9 mouse cellular contexts compared by ENCODE assay signal in the genomic region with DNA sequence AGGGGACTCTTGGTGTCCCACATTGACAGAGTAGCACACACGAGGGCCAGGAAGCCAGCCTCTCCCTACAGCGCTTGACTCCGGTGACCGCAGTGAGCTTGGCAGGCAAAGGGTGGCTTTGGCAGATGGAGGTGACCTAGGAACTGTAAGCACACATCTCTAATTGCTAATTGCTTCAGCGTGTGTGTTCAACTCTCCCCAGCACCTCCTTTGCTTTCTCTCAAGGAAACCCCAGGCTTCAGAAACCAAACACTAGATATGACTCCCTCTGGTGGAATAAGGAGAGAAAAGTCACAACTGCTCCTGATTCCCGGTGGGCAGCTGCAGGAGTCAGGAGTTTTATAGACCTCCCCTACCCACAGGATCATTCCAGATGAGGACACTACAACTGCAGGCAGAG.
DNase-seq lines count a peak whose midpoint lies in the region; ATAC-seq and TF ChIP-seq lines count a peak whose summit lies in the region.
"Had no signal": no experiment of that assay in that cellular context is flagged by ENCODE, and none has a peak within 500 bp of the region (broad histone marks: within the 10 kb centered on the region; RNA-seq: fewer than 3 reads in every experiment).

No protein-coding gene starts in this region.

- no peak overlapping the region for H3K27ac ChIP-seq in hindbrain, embryonic 13.5 days
- no peak overlapping the region for H3K27ac ChIP-seq in hindbrain, embryonic 12.5 days
- H3K27ac ChIP-seq in embryonic facial prominence, embryonic 14.5 days (replicated peaks; ENCODE audit: low read depth, low read length), result no peak overlapping the region
- no peak overlapping the region for H3K27ac ChIP-seq in kidney, adult 2 months (ENCODE audit: insufficient read depth, low read depth, low read length)
- H3K27ac ChIP-seq: stomach, embryonic 15.5 days had no signal

- peaks cover 25% of the 10 kb centered on the region for H3K4me1 ChIP-seq in hindbrain, embryonic 13.5 days (replicated peaks)
- H3K4me1 ChIP-seq in hindbrain, embryonic 12.5 days, result peaks cover 27% of the 10 kb centered on the region
- H3K4me1 ChIP-seq in embryonic facial prominence, embryonic 14.5 days (ENCODE audit: control insufficient read depth, insufficient read depth, low read length), result 0 out of 2 replicates have a peak, but pooled peaks cover 5% of the 10 kb centered on the region
- no peaks in the 10 kb centered on the region for H3K4me1 ChIP-seq in kidney, adult 2 months (ENCODE audit: control insufficient read depth, insufficient read depth, low read length)
- H3K4me1 ChIP-seq: stomach, embryonic 15.5 days had no signal

- H3K27me3 ChIP-seq in hindbrain, embryonic 13.5 days, result no peaks in the 10 kb centered on the region
- no peaks in the 10 kb centered on the region for H3K27me3 ChIP-seq in hindbrain, embryonic 12.5 days
- H3K27me3 ChIP-seq in embryonic facial prominence, embryonic 14.5 days (replicated peaks; ENCODE audit: control insufficient read depth, insufficient read depth, low read length), result no peaks in the 10 kb centered on the region
- no peaks in the 10 kb centered on the region for H3K27me3 ChIP-seq in kidney, adult 2 months (replicated peaks; ENCODE audit: control insufficient read depth, insufficient read depth, low read length)
- H3K27me3 ChIP-seq: stomach, embryonic 15.5 days had no signal

- H3K4me2 ChIP-seq in hindbrain, embryonic 13.5 days, result no peak overlapping the region
- H3K4me2 ChIP-seq in hindbrain, embryonic 12.5 days (replicated peaks), result no peak overlapping the region
- no peak overlapping the region for H3K4me2 ChIP-seq in embryonic facial prominence, embryonic 14.5 days (ENCODE audit: low read depth, low read length)
- H3K4me2 ChIP-seq: stomach, embryonic 15.5 days had no signal

- TF ChIP-seq POLR2A in kidney, adult 2 months (IDR thresholded peaks at IDR 0.05; ENCODE audit: low read depth, low read length), result no peak

- peaks cover 5% of the 10 kb centered on the region; the same call in 1 of the 2 replicates for H3K9me3 ChIP-seq in hindbrain, embryonic 13.5 days
- H3K9me3 ChIP-seq in hindbrain, embryonic 12.5 days (replicated peaks), result no peaks in the 10 kb centered on the region
- H3K9me3 ChIP-seq in embryonic facial prominence, embryonic 14.5 days (ENCODE audit: control insufficient read depth, low read length), result peaks cover 7% of the 10 kb centered on the region; the same call in 1 of the 2 replicates
- H3K9me3 ChIP-seq: stomach, embryonic 15.5 days had no signal

- peak; percentile 37 for DNase-seq in cerebellum, adult 11-12 months
- no peak for DNase-seq in cerebellum, postnatal 4 days (ENCODE audit: low spot score in 2 of 2)
- peak; percentile 12 for DNase-seq in MN1 (ENCODE audit: low spot score)
- peak; percentile 69 for DNase-seq in embryonic facial prominence, embryonic 14.5 days (ENCODE audit: low spot score)
- DNase-seq in kidney, adult 2 months, result no peak

- H3K36me3 ChIP-seq in hindbrain, embryonic 13.5 days, result no peaks in the 10 kb centered on the region
- no peaks in the 10 kb centered on the region for H3K36me3 ChIP-seq in hindbrain, embryonic 12.5 days
- no peaks in the 10 kb centered on the region for H3K36me3 ChIP-seq in embryonic facial prominence, embryonic 14.5 days (ENCODE audit: control insufficient read depth, insufficient read depth, low read length)
- H3K36me3 ChIP-seq in kidney, adult 2 months (ENCODE audit: control insufficient read depth, insufficient read depth, low read length), result no peaks in the 10 kb centered on the region
- H3K36me3 ChIP-seq: stomach, embryonic 15.5 days had no signal

- H3K4me3 ChIP-seq in hindbrain, embryonic 13.5 days, result no peak overlapping the region
- H3K4me3 ChIP-seq in hindbrain, embryonic 12.5 days, result no peak overlapping the region
- no peak overlapping the region for H3K4me3 ChIP-seq in embryonic facial prominence, embryonic 14.5 days (ENCODE audit: low read depth, low read length)
- H3K4me3 ChIP-seq in kidney, adult 2 months (ENCODE audit: insufficient read depth, low read depth, low read length), result no peak overlapping the region
- H3K4me3 ChIP-seq: stomach, embryonic 15.5 days had no signal

- no peak overlapping the region for H3K9ac ChIP-seq in hindbrain, embryonic 13.5 days
- no peak overlapping the region for H3K9ac ChIP-seq in hindbrain, embryonic 12.5 days
- no peak overlapping the region for H3K9ac ChIP-seq in embryonic facial prominence, embryonic 14.5 days (ENCODE audit: low read depth, low read length)
- H3K9ac ChIP-seq: stomach, embryonic 15.5 days had no signal

- peak; percentile 17; the same call in 1 of the 2 replicates for ATAC-seq in hindbrain, embryonic 13.5 days (ENCODE audit: low FRiP score)
- ATAC-seq in hindbrain, embryonic 12.5 days (ENCODE audit: low FRiP score), result no peak
- peak; percentile 38; the same call in 1 of the 2 replicates for ATAC-seq in embryonic facial prominence, embryonic 14.5 days (ENCODE audit: low read depth)
- ATAC-seq in megakaryocyte-erythroid progenitor cell, adult 5-6 weeks (replicated peaks; ENCODE audit: low FRiP score, low TSS enrichment, poor library complexity, severe bottlenecking), result no peak

- 44% methylated on average over 6 of the region's 6 CpGs for WGBS in hindbrain, embryonic 13.5 days
- WGBS in hindbrain, embryonic 12.5 days, result 41% methylated on average over 6 of the region's 6 CpGs
- WGBS in embryonic facial prominence, embryonic 14.5 days, result 18% methylated on average over 6 of the region's 6 CpGs
- WGBS in kidney, adult 2 months, result 54% methylated on average over 6 of the region's 6 CpGs

- no peak for TF ChIP-seq CTCF in kidney, adult 2 months (conservative IDR thresholded peaks at IDR 0.05; ENCODE audit: insufficient read depth, insufficient read length, low read depth, low read length)

Comparison
In these comparisons a context has a peak if more than half of its experiments do, and no peak if none do; other contexts are left out.
1. DNase-seq: peak in cerebellum, adult 11-12 months (single experiment), MN1 (single experiment) and embryonic facial prominence, embryonic 14.5 days (single experiment); none in cerebellum, postnatal 4 days (0 of 2) and kidney, adult 2 months (single experiment).
2. ATAC-seq: peak in hindbrain, embryonic 13.5 days (single experiment) and embryonic facial prominence, embryonic 14.5 days (single experiment); none in hindbrain, embryonic 12.5 days (single experiment) and megakaryocyte-erythroid progenitor cell, adult 5-6 weeks (single experiment).